Mouse (Mus musculus) embryo, embryonic 11 days (tissue): ENCODE results near the gene Padi4.

ENCODE experiments used
- DNase-seq: peaks from one replicate; pipeline ENCODE4 v3.0.0-alpha.2; 2015

The Padi4 gene

DNA sequence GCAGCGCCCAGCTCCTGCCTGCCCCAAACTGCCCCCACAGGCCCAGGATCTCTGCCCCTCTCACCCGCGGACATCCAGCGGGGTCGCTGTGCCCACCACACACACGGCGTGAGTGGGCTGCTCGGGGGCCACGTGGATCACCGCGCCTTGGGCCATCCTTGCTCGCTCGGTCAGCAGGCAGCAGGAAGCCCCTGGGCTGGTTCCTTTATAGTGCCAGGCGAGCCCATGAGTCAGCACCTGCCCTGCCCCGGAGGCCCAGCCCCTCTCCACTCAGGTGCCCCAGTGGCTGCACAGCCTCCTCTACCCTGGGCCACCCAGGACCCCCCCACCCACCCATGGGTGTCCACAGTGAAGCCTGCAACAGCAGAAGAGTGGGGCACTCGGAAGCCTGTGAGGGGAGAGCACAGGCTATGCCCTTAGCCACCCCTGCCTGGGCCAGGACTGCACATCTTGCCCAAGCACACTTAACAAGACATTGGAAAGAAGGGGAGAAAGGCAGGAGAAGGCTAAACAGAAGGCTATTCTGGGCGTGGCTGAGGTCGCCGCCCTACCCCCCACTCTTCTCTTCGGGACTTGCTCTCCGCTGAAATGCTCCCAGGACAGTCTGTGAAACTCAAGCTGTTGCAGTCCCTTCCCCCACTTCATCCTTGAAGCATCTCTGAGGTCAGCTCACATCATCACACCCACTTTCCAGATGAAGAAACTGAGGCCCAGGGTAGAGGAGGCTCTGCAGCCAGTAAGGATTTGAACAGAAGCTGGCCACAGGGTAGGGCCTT is at the start of gene Padi4:
Padi4 (minus strand) TSS at position 212 of the 776 bp plus-strand sequence.
- no peak for DNase-seq

DNA sequence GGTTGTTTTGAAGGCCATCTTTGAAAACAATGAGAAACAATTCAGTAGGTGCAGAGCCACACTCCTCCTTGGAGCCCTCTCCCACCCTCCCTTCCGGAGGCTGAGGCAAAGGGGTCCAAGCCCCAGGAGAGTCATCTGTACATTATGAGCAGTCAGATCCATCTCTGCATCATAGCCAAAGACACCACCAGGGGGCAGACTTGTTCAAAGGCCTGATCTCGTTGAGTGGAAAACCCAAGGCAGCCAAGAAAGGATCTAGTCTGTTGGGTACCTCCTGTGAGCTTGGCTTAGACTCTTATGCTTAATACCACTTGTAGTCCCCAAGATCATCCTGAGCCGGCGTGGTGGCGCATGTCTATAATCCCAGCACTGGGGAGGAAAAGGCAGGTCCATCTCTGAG is 48.0 kb upstream of the Padi4 start:
- DNase-seq: peak; percentile 59

DNA sequence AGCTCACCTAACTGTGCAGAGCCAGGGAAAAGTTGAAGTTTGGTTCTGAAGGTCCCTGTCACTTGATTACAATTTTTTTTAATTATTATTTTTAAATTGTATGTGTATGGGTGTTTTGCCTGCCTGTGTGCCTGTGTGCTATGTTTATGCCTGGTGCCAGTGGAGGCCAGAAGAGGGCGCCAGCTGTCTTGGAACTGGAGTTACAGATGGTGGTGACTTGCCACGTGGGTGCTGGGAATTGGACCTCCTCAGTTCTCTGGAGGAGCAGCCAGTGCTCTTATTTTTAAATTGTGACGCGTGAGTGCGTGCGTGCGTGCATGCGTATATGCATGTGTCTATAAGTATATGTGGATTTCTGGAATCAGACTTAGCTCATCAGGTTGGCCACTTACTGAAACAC is 43.4 kb upstream of the Padi4 start:
- no peak for DNase-seq

DNA sequence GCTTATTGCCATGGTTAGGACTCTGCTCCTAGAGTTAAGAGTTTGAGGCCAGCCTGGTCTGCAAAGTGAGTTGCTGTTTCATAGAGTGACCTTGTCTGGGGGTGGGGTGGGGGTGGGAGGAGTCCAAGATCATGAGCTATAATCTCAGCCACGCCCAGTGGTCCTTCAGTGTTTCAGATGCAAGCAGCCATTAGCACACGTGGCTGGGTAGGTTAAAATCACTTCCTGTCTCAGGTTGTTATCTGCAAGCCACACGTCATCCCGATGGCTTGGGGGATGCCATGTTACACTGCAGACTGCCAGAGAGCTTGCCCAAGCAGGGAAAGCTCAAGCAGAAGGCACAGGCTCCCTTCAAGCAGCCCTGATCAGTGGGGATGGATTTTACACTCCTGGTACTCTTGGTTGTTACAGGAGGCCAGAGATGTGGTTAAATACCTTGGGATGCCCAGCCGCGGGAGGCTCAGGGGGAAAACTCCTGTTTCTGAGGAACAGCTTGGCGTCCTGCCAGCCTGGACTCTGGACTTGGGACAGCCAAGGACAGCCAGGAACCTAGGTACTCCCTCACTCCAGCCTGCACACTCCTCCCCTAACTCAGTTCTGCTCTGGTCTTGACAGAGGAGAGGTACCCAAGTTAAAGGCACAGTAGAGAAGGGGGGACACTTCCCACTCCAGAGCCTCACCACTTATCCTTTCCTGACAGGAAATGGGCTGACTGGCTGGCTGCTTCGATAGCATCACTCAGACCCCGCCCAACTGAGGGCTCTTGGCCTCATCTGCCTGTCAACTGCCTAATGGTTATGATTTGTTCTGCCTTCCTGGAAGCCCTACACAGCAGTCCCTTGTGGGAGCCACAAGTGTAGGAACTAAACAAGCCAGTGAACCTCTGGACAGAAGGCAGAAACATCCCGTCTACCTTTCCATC is 42.2 kb upstream of the Padi4 start:
- DNase-seq: no peak

DNA sequence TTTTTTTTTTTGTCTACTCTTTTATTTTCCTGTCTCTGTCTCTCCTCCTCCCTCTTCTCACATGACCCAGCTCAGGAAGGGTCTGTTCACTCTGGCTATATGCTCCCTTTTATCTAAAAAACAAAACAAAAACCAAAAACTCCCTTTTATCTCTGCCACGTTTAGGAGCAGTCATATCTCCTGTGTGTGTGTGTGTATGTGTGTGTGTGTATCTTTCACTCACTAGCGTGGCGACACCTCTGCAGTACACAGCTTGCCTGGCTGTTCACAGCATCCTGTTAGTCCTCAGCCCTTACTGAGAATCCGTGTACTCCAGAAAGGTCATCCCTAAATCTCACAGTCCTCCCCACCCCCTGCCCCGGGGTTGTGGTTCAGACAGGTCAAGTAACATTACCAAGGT is 41.5 kb upstream of the Padi4 start:
- DNase-seq: no peak

DNA sequence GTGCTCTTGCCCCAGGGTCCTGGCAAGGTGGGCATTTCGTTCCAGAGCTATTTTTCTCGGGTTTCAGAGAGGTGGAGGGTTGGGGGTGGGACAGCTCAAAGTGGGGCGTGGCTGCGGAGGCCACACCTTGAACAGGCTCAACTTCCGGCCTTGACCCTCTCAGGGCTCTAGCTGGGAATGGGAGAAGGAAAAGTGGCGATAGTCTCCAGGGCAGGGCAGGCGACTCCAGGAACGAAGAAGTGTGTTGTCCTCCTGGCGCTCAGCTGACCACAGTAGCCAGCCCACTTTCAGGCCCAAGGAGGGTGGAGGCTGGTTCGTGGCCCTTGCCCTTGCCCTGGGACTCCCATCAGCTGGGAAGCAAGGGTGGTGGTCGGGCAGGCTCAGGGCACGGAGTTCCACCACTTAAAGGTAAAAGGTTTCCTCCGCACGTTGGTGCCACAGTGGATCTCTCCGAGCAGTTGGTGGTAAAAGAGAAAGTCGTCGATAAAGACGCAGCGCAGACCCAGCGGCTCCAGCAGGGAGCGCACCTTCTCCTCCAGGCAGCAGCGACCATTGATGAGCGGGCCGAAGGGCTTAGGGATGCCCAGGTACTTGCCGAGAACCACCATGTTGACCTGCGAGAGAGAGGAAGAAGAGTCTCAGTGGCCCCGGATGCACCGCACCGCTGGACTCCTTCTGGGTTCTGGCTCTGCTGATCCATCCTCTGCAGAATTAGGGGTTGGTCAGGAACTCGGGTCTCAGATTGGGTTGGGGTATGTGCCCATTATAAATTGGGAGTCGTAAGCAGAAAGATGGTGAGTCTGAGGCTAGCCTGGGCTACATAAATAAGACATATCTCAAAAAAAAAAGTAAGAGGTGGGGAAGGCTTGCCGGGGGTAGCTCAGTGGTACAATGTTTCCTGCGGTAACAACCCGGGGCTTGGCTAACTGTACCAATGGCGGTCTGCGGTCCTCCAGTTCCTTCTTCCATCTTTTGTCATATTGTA is 40.5 kb upstream of the Padi4 start:
- DNase-seq: peak; percentile 72

DNA sequence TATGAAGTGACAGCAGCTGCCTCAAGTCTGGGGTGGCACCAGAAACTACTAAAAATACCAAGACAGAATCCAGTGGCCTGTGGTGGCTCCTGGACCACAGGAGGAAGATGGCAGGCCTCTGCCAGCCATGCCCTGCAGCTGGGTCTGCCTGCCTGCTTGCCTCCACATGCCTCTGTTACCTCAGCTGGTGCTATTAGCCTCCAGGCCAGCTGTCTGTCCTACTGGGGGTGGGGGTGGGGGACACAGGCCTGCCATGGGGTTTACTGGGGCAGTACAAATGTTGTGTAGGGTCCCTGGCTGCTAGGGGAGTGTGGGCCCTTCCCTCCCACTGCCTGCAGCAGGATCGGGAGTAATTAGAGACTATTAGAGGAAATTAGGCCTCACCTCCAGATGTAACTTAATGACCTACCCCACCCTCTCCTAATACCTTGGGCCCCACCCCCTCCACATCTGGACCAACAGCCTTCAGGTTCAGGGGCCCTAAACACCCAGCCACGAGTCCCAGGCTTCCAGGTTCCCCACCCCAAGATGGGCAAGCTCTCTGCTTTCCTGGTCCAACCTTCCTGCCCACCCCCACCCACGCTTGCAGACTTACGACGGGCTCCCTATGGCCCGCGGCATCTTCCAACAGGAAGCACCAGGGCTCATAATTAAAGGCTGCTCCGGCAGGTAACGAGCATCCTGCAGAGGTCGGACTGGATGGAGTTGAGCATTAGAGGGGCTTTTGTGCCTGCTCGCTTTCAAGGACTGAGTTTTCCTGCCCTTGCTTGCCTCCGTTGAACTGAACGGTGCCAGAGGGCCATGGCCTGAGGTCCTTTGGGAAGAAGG is 39.5 kb upstream of the Padi4 start:
- peak; percentile 35 for DNase-seq

DNA sequence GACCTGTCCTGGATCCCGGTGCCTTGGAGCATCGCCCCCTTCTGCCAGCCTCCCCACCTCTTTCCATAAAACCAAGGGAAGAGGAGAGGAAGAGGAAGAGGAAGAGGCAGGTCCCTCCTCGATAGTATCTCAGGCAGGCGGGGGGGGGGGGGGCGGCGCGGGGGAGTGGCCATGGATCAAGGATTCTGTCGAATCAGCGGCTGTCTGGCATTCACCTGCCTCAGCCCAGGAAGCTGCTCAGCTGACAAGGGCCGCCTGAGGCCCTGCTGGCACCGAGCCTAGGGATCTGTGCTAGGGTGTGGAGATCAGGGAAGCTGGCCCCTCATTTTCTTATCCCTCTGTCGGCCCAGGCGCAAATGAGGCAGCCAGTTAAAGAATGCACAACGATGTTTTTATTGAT is 38.6 kb upstream of the Padi4 start:
- no peak for DNase-seq

DNA sequence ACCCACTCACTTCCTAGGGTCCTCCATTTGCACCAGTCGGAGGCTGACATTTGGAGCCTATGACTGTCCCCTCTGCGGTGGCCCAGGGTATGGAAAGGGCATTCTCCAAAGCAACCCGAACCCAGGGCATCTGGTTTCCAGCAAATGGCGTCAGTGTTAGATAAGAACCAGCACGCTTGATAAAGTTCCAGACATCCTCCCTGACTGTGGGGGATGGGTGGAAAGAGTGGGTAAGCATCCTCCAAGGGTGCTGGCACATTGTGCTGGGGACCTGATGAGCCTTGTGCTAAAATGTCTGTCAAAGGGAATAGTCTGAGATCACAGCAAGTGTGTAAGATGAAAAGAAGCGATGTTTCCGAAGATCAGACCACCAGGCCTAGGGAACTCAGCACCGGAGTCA is 38.2 kb upstream of the Padi4 start:
- DNase-seq: no peak

DNA sequence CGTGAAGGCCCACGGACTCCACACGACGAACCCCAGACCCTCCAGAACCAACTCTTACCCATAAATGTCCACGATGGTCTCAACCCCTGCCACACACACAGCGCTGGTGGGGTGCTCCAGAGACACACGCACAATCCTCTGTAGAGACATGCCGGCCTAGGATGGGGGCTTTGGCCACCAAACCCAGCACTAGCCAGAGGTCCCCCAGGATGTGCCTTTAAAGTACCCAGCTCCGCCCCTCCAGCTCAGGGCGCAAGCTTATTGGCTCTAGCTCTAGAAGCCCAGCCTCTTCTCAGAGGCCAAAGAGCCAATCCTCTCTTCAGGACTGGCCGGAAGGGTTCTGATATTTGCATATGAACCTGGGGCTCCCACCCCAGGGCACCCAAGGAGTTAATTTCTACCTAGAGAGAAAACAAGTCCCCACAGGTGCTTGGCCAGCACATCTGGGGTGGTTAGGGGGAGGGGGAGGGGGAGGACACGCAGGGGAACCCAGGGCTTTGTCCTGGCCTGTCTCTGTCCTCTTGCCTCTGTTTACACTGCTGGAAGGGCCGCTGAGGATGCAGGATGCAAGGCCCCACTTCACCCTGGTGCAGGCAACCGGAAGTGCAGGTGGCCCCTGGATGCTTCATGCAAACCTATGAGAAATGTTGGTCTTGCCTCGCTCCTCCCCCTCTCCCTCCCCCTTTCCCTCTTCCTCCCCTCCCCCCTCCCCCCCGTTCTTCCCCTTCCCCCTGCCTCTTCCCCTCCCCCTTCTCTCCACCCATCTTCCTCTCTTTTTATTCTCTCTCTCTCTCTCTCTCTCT is 36.6 kb upstream of the Padi4 start, which contains the start of gene Padi3:
Padi3 (minus strand) TSS at position 191 of the 803 bp plus-strand sequence.
- no peak for DNase-seq

DNA sequence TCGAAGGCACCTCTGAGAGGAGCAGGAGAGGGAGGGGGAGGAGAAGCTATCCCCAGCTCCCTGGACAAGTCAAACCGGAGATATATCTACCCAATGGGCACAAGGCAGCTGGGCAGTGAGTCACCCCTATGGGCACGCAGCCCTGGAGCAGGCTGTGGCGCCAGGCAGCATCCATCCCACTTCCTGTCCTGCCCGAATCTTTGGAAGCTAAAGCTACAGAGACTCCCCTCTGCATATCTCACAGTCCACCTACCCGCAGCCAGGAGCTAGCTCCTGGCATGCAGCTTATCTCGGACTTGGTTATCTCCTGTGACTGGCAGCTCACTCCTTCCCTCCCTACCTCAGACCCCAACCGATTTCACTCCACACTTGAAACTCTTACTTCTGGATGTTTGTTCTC is 35.1 kb upstream of the Padi4 start:
- no peak for DNase-seq

DNA sequence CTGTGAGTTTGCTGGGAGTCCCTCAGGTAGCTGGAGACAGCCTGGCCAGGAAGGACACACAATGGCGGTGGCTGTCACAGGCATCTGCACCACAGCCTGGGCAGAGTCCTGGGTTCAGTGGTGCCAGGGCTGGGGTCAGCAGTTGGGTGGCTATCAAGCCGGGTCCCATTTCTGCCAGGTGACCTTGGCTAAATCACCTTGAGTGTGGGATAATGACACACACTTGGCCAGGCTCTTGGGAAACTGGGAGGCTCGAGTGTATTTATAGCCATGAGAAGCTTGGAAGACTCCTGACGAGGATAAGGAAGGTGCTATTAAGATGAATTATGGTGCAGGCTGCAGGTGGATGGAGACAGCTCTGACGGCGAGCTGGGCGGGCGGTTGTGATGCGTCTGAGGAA is 30.6 kb upstream of the Padi4 start:
- no peak for DNase-seq

DNA sequence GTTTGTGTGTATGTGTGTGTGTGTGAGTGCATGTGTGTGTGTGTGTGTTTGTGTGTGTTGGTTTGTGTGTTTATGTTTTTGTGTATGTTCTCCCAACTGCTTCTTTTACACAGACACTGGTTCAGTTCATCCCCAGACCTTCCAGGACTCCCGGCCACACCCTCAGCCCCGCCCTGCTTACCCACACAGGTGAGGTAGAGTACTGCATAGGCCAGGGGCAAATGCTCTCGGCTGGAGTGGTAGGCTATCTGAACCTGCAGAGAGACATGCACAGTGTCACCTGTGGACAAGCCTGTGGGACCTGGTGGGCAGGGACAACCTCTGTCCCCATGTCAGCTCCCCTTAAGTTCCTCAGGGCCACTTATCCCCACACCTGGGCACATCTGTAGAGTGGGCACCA is 27.3 kb upstream of the Padi4 start:
- no peak for DNase-seq

DNA sequence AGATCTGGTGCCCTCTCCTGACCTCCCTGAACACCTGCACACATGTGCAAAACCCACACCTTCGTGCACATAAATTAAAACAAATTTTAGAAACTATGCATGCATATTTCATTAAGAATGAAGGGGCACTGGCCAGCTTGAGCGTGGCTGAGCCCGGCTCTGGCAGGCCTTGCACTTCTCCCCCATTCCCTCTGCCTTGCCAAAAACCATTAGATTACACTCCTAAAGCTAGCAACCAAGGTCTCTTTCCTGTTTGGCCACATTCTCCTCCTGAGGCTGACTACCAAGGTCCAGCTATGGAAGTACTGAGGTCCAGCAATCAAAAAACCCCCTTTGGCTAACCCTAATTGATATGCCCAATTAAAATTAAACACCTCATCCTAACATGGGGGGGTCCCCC is 22.8 kb upstream of the Padi4 start:
- DNase-seq: no peak

DNA sequence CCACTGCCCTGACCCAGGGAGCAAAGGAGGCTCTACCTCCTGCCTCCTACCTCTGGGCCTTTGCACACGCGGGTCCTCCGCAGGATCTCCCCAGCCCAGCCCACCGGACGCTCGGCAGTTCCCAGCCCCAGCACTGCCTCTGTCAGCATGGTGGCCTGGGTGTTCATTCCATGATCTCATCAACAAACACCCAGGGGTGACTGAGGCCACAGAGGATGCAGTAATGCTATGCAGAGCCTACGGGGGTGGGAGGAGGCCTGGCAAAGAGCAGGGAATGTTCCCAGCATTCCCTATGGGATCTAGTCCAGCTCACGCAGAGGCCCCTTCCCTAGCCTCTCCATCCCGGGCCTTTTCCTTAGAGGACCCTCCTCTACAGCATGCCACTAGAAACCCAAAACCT is 20.6 kb upstream of the Padi4 start:
- DNase-seq: no peak

DNA sequence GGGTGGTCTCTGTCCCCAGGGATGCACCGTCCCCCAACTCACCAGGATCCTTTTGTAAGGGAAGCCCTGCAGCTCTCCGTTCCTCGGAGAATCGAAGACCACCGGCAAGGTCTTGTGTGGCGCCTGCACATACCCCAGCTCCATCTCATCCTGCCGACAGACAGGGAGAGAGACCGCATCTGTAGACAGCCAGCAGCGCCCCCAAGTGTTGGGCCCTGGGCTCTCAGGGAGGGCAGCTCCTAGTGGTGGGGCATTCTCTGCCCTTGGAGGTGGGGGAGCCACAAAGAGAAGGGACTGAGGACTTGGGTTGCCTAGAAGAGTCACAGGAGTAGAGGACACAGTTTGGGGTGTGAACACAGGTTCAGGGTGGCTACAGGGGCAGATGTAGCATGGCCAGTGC is 19.8 kb upstream of the Padi4 start:
- no peak for DNase-seq

DNA sequence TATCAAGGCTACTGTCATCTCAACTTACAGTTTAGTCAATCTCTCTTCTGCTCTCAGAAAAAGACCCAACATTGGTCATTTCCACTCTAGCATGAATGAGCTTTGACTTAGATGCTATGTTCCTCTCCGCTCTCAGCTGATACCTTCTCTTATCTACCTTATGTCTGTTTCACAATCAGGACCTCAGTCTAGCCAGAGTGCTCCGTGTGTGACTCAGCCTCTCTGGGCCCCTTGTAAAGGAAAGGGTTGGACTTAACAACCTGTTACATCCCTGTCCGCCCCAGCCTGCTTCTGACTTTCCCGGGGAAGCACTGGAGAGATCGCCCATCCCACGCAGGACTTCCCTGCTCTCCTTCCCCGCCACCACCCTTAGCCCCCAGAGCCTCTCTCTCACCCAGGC is 18.5 kb upstream of the Padi4 start:
- no peak for DNase-seq

DNA sequence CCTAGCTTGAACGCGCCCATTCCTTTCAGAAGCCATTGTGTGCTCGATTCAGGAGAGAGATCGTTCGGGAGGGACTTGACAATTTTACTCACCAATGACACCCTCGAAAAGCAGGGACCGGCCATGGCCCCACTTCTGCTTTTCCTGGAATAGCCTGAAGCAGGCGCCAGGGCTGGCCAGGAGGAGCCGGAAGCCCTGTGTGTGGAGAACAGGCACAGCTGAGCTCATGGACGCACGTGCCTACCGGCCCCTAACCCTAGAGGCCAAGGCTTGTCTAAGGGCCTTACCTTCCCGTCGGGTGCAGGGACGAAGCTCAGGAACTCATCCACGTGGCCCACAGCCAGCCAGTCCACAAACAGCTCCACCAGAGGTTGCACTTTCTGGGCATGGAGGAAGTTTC is 17.0 kb upstream of the Padi4 start:
- no peak for DNase-seq

DNA sequence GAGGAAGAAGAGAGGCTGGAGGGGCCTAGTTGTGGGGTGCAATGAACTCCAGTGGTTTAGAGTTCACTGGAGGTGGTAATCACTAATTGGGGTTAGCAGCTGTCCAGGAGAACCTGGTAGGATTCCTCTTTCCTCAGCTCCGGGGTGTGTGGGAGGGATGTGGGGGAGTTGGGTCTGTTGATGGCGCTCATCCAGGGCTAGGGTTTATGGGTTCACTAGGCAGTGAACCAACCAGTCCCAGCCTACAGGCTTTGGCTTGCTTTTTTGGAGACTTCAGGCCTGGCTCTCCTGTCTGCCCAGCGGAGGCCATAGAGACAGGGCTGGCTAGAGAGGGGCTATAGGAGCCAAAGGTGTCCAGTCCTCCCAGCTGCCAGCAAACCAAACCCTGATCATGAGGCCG is 15.9 kb upstream of the Padi4 start:
- DNase-seq: no peak

DNA sequence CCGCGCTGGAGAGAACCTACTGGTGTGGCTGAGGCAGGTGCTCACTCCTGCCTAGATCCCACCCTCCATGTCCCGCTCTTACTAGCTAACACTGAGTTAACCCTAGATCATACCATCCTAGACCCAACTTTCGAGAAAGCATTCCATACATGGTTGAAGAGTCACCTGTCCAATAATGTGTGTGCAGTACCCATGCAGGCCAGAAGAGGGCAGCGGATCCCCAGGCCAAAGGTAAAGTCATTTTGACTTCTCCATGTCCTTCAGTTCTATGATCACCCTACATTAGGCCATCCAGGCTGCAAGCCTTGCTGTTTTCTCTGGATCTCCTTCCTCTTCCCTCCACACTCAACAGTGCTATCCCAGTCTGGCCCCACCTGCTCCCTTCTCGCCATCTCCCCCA is 14.9 kb upstream of the Padi4 start:
- DNase-seq: peak; percentile 55

DNA sequence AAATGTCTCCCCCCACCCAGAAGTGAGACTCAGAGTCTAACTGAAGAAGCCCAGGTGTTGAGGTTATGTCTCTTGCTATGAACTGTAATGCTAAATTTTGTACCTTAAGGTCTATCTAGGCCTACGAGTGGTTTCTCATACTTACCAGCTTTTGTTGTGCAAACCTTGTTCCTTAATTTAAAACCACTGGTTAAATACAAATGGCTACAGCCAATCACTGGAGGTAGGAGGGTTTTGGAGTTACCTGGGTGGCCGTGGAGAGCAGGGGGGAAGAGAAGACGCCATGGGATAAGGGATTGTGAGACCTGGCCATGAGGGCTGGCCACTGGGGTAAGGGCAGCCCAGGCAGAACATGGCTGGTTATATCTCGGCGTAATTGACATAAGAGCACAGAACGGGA is 14.2 kb upstream of the Padi4 start:
- DNase-seq: no peak
